Mouse (Mus musculus) embryonic stem cell, embryonic (primary cell): ENCODE data around the gene Clstn2.

Experiments used
- CTCF ChIA-PET, 4 experiments: fragments of 300-600 bp in 2 of 4; fragments of 350-600 bp in 2 of 4; sonication (Branson Sonifier 250); formaldehyde crosslinking; loops; one replicate each; lab custom pipeline; 2022; ENCODE audit warnings: inconsistent platforms in 2 of 4; lab: Charles Lee
- POLR2A ChIA-PET, 4 experiments: fragments of 300-600 bp in 2 of 4; fragments of 350-600 bp in 2 of 4; sonication (Branson Sonifier 250); formaldehyde crosslinking; loops; one replicate each; lab custom pipeline; 2022; ENCODE audit warnings: antibody characterized with exemption in 4 of 4, inconsistent platforms in 1 of 4; lab: Charles Lee

Clstn2 gene

GRCm38 (mm10) chr9:97966691-97967090 is 66.3 kb downstream of the Clstn2 start:
- ChIA-PET CTCF (no interaction called here), POLR2A (no interaction called here)

GRCm38 (mm10) chr9:97957508-97957907 is 75.5 kb downstream of the Clstn2 start:
- CTCF ChIA-PET: no interaction called here

GRCm38 (mm10) chr9:97956407-97957106 is 76.4 kb downstream of the Clstn2 start:
- POLR2A ChIA-PET: no interaction called here
- CTCF ChIA-PET: no interaction called here

More at GRCm38 (mm10) chr9:97957508-97957907, 75.5 kb downstream of the Clstn2 start:
- POLR2A ChIA-PET: interaction anchor here in 1 of 4 experiments (0.6 kb wide), 1 partner anchor 10 kb away, joined by 4 read pairs; no protein-coding TSS in a partner anchor

DNA sequence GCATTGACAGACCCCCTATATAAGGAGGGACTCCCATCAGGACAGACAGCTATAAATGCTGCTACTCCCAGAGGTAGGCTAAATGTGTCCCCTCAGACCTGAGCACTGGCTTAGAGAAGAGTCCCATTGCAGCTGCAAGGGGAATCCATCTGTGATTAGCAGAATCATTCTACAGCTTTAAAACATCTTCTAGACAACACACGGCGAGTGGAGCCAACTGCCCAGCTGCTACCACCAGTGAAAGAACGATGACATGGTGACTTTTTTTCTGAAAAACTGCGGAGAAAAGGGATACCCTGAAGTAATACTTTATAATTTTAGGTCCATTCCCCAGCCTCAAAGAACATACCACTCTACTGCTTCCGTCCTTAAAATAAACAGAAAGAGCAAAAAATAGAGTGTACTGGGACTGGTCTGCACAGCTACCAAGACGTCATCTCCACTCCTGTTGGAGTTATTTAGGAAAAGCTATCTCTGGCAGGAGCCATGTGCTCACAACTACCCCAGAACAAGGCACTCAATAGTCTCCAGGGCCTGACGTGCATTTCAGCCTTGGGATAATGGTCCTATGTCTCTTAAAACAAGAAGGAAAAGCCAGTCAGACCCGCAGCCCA is 79.1 kb downstream of the Clstn2 start:
- ChIA-PET POLR2A (no interaction called here), CTCF (no interaction called here)

DNA sequence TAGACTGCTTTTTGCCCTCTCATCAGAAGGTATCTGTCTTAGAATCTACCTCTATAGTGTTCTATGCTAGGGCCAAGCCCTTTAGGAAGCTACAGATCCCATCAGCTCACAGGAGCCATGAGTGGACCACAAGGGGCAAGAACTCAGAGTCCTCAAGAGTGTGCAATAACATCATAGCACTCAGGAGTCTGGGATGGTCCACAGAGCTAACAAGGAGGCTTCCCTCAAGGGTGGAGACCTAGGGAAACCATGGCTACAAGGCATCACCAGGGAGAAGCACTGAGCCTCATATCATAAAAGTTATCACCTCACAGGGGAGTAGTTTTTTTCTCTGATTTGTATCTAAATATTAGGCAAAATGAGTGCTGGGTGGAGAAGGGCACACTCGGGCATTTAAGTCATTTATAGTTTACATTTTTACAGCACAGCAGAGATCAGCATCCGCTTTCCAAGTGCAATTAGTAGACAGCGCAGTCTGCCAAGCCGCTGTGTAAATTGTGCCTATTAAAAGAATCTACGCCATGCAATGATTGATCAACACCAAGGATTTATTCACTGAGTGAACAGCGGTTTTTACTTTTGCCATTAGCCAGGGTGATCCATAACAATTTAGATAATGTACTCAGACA is 82.5 kb downstream of the Clstn2 start:
- ChIA-PET POLR2A (no interaction called here), CTCF (no interaction called here)

DNA sequence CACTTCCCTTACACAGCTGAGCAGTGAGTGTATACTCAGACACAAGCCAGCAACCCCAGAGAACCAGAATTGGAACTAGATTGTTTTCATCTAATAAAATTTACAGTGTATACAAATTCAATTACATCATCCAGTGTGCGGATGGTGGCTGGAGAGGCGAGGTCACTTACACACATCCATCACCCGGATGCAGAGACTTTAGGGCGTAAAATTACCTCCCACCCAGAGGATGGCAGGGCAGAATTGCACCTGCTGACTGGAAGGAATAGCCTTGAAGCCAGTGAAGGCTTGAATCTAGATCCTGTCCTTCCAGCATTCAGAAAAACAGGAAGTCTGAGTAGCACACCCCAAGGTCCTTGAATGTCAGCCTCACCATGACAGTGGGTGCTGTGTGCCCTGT is 113.7 kb downstream of the Clstn2 start:
- POLR2A ChIA-PET: no interaction called here
- CTCF ChIA-PET: no interaction called here

DNA sequence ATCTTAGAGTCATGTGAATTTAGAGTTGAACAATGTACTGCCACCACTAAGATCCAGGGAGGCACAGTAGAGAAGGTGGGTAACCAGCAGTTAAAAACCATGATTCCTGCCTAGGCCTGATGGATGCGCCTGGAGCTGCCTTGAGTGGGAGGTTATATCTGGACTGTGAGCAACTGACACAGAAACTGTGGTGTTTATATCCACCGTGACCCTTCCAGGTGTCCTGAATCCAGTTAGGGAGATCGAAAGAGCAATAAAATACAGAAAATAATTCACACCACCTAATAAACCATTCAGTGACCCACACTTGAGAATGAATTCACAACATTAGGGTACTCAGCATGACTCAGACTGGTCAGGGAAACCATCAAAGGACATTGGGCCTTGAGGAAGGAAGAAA is 141.6 kb downstream of the Clstn2 start:
- ChIA-PET POLR2A (no interaction called here), CTCF (no interaction called here)

- CTCF ChIA-PET: no interaction called here
- POLR2A ChIA-PET: no interaction called here
Observed at GRCm38 (mm10) chr9:97883336-97883735, 149.6 kb downstream of the Clstn2 start.

GRCm38 (mm10) chr9:97867013-97867700 is 165.8 kb downstream of the Clstn2 start:
- CTCF ChIA-PET: no interaction called here
- POLR2A ChIA-PET: no interaction called here

DNA sequence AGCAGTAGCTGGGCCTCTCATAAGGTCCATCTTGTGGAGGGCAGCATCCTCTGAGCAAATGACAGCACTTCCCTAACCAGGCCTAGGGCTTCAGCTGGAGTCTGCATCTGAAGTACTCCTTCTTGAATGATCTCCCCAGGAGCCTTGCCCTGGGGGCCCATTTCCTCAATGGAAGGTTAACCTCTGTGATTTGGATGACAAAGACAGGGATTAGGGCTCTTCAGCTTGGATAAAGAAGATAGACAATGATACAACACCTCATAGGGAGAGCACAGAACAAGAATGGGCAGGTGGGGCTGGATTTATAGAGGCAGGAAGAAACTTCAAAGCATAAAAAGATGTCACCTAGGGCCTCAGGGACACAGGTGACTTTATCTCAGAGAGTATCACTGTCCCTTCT is 180.1 kb downstream of the Clstn2 start:
- POLR2A ChIA-PET: interaction anchor here in 2 of 4 experiments (0.9 to 1.9 kb wide), 2 partner anchors 37 kb away, joined by 4 to 8 read pairs; no protein-coding TSS in a partner anchor
- CTCF ChIA-PET: interaction anchor here in 1 of 4 experiments (0.6 kb wide), 1 partner anchor 254 kb away, joined by 5 read pairs; no protein-coding TSS in a partner anchor

- POLR2A ChIA-PET: no interaction called here
- CTCF ChIA-PET: no interaction called here
Observed at GRCm38 (mm10) chr9:97847873-97848838, 184.8 kb downstream of the Clstn2 start.

DNA sequence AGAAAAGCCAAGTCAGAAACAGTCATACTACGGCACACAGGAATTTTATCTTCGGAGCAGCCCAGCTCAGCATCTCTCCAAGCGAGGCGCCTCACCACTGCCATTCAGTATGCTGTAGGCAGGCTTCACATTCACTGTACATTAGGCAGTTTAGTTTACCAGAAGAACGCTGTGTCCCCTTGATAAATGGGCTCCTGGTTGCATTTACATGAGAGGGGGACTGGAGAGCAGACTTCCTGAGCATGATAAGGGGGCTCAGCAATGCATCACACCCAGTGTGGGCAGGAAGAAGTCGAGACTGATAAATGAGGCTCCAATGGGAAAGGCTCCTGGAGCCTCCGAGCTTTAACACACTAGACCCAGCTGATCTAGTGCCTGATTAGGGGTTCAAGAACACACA is 190.9 kb downstream of the Clstn2 start:
- CTCF ChIA-PET: no interaction called here
- POLR2A ChIA-PET: no interaction called here

- CTCF ChIA-PET: no interaction called here
Observed at GRCm38 (mm10) chr9:97831216-97831615, 201.8 kb downstream of the Clstn2 start.

GRCm38 (mm10) chr9:97829919-97830318 is 203.1 kb downstream of the Clstn2 start:
- ChIA-PET POLR2A (interaction anchor here in 2 of 4 experiments (0.6 kb wide), 2 partner anchors 720 to 1307 kb away, joined by 3 read pairs; no protein-coding TSS in a partner anchor), CTCF (interaction anchor here in 1 of 4 experiments (0.6 kb wide), 1 partner anchor 745 kb away, joined by 4 read pairs; no protein-coding TSS in a partner anchor)

More at GRCm38 (mm10) chr9:97831216-97831615, 201.8 kb downstream of the Clstn2 start:
- POLR2A ChIA-PET: no interaction called here

GRCm38 (mm10) chr9:97827689-97828088 is 205.3 kb downstream of the Clstn2 start:
- POLR2A ChIA-PET: interaction anchor here in 1 of 4 experiments (0.6 kb wide), 1 partner anchor 714 kb away, joined by 3 read pairs; no protein-coding TSS in a partner anchor
- CTCF ChIA-PET: no interaction called here

DNA sequence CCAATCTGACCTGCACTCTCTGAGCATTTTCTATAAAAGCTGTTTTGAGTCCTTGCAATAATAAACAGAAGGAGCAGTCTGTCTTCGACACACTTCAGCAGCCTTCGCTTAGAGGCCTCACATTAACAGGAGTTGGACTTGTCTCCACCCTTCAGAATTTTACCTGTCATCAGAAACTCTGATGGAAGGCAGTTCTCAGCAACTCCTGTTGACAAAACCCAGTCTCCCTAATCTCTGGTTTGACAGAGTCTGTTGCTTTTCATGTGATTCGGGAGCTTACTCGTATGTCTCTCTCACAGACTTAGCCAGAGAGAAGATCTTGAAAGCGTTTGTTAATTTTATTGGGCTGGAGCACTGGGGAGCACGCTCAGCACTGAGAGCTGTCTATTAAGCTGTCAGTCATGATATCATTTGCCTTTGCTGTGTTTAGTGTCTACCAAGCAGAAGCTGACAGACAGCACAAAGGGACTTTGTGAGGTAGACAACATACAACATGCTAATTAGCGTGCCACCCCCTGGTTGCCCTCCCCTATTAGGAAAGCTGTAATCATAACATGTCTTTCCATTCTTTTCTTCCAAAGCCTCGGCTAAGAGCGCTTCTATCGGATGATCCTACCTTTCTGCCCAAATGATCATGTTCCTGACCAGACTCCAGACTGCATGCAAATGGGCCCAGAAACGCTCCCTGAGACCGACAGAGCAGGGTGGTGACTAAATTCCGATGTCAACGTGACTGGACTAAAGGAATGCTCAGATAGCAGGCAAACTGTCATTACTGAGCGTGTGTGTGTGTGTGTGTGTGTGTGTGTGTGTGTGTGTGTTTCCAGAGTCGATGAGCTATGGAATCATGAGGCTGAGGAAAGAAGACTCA is 206.7 kb downstream of the Clstn2 start:
- CTCF ChIA-PET: no interaction called here
- POLR2A ChIA-PET: interaction anchor here in 1 of 4 experiments (0.7 to 1.3 kb wide), 3 partner anchors 10 to 83 kb away, joined by 3 to 4 read pairs (median 3); no protein-coding TSS in a partner anchor

DNA sequence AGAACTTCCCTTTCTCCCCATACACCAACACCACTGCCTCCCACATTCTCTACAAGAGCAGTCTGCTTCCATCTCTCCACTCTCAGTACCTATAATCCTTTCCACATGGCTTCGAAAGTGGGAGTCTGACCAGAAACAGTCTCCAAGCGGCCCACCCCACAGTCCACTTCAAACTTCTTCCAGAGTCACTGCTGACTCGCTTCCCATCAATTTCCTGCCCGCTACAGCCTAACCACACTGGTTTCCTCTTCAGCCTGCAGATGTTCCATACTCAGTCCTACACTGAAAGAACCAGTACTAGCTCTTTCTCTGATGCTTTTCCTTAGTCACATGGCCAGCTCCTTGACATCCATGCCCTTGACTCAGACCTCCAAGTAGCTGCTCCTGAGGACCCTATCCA is 215.9 kb downstream of the Clstn2 start:
- ChIA-PET POLR2A (interaction anchor here in 1 of 4 experiments (1.5 kb wide), 1 partner anchor 23 kb away, joined by 4 read pairs; no protein-coding TSS in a partner anchor), CTCF (no interaction called here)
